23 mouse cellular contexts compared by ENCODE assay signal in genomic region chr19:6466945-6467344, GRCm38 (mm10). TPM values are rescaled to one million over a fixed set of nuclear protein-coding genes. Genes with fewer than 3 reads are reported as not detected.
DNase-seq lines count a peak whose midpoint lies in the region; TF ChIP-seq lines count a peak whose summit lies in the region.
"Had no signal": no experiment of that assay in that cellular context is flagged by ENCODE, and none has a peak within 500 bp of the region (broad histone marks: within the 10 kb centered on the region; RNA-seq: fewer than 3 reads in every experiment).

No protein-coding gene starts in this region.

- no peak for DNase-seq in layer of hippocampus, adult 2 months (ENCODE audit: low spot score in 2 of 2)
- no peak for DNase-seq in layer of hippocampus, postnatal 25 days (ENCODE audit: extremely low spot score in 1 of 2, low spot score in 1 of 2)
- DNase-seq in testis, postnatal 10 days (ENCODE audit: low spot score): no peak
- DNase-seq in R1 (ENCODE audit: low read depth, low spot score): peak; percentile 54
- no peak for DNase-seq in right cerebral cortex, adult 18-20 months
- DNase-seq: adrenal gland, adult 2 months; B cell, adult 2 months; cerebellum, adult 11 months; cerebellum, adult 9-10 months; cerebellum, postnatal 36 days; gastrocnemius, postnatal 36 days; heart, adult 18-20 months; heart, postnatal 36 days; kidney, adult 2 months; layer of hippocampus, adult 9-11 months; liver; lung, postnatal 10 days; midbrain, embryonic 14.5 days; spleen, adult 18-20 months; thymus, adult 2 months; thymus, postnatal 36 days had no signal

- peak; percentile 35 for TF ChIP-seq CTCF in layer of hippocampus, adult 2 months (conservative IDR thresholded peaks at IDR 0.05)
- peak; percentile 47; the same call in 1 of the 2 replicates for TF ChIP-seq CTCF in testis, adult 2 months (IDR thresholded peaks at IDR 0.05; ENCODE audit: control insufficient read depth, insufficient read depth, insufficient replicate concordance, low read depth, low read length)

- H3K27me3 ChIP-seq in testis, adult 2 months (ENCODE audit: control insufficient read depth, insufficient read depth, low read length): no peaks in the 10 kb centered on the region
- H3K27me3 ChIP-seq: hindbrain, embryonic 12.5 days had no signal

- no peak overlapping the region for H3K4me3 ChIP-seq in layer of hippocampus, adult 2 months
- no peak overlapping the region for H3K4me3 ChIP-seq in testis, adult 2 months (ENCODE audit: control insufficient read depth, low read depth, low read length)
- H3K4me3 ChIP-seq: hindbrain, embryonic 12.5 days had no signal

- no peaks in the 10 kb centered on the region; the same call in 1 of the 2 replicates for H3K4me1 ChIP-seq in testis, adult 2 months (ENCODE audit: control insufficient read depth, insufficient read depth, low read length)

- no peak overlapping the region for H3K27ac ChIP-seq in layer of hippocampus, adult 2 months
- H3K27ac ChIP-seq in testis, adult 2 months (ENCODE audit: control insufficient read depth, insufficient read depth, low read depth, low read length): no peak overlapping the region
- H3K27ac ChIP-seq: hindbrain, embryonic 12.5 days had no signal

- H3K36me3 ChIP-seq in testis, adult 2 months (ENCODE audit: control insufficient read depth, insufficient read depth, low read length): no peaks in the 10 kb centered on the region

- no peak for TF ChIP-seq POLR2A in testis, adult 2 months (IDR thresholded peaks at IDR 0.05; ENCODE audit: control insufficient read depth, low read depth, low read length)

RNA-seq across cellular contexts. Expression of gene Nrxn2, which starts 48.4 kb away (rescaled TPM):
- total RNA-seq in layer of hippocampus, adult 2 months (2021): 100 to 1,000 TPM; 405 to 437 TPM
- 100 to 1,000 TPM; 404 to 465 TPM for total RNA-seq in layer of hippocampus, postnatal 25 days (2021)
- 2.5 and 3.2 TPM in 2 replicates for polyA plus RNA-seq in testis, adult 2 months (2012; rRNA removed)
